Mouse (Mus musculus) small intestine, adult 2 months (tissue): ENCODE measurements around the gene Msl2. TPM values are rescaled to one million over a fixed set of nuclear protein-coding genes. Genes with fewer than 3 reads are reported as not detected.
A peak's percentile ranks its signal among the peaks of the same experiment; 100 is the strongest.

Source experiments
- H3K27ac ChIP-seq: fragments of 200-500 bp; 2 replicates; pipeline ENCODE4 v1.5.1; 2012; ENCODE audit warnings: low read depth, low read length, control low read depth, inconsistent platforms; ENCODE audit not compliant: insufficient read depth
- H3K27me3 ChIP-seq: fragments of 200-500 bp; 2 replicates; pipeline ENCODE4 v1.6.1; 2012; ENCODE audit warnings: mild to moderate bottlenecking, moderate library complexity, low read length, inconsistent platforms; ENCODE audit not compliant: control insufficient read depth, insufficient read depth
- H3K36me3 ChIP-seq: fragments of 200-500 bp; 2 replicates; pipeline ENCODE4 v1.6.1; 2012; ENCODE audit warnings: mild to moderate bottlenecking, low read length, control low read depth, inconsistent platforms; ENCODE audit not compliant: control insufficient read depth, insufficient read depth
- H3K4me1 ChIP-seq: fragments of 200-500 bp; 2 replicates; pipeline ENCODE4 v1.6.1; 2012; ENCODE audit warnings: low read length, inconsistent platforms, mixed read lengths; ENCODE audit not compliant: control insufficient read depth, insufficient read depth, insufficient read length
- H3K4me3 ChIP-seq: fragments of 200-500 bp; 2 replicates; pipeline ENCODE4 v1.5.1; 2012; ENCODE audit warnings: low read depth, mild to moderate bottlenecking, control low read depth, inconsistent platforms, low read length, moderate library complexity
- CTCF ChIP-seq: fragments of 200-500 bp; IDR thresholded peaks from 2 replicates; pipeline ENCODE4 v1.5.1; 2012; ENCODE audit warnings: low read depth, mild to moderate bottlenecking, control low read depth, inconsistent platforms, low read length, moderate library complexity, mixed read lengths; ENCODE audit not compliant: insufficient replicate concordance, insufficient read length; ENCODE audit errors: extremely low read depth
- POLR2A ChIP-seq: fragments of 200-500 bp; IDR thresholded peaks from 2 replicates; pipeline ENCODE4 v1.6.1; 2012; ENCODE audit warnings: low read depth, mild to moderate bottlenecking, control low read depth, inconsistent platforms, low read length, moderate library complexity
- WGBS: fragments of 180-500 bp; shearing (Covaris S2); methylation state at CpG from one replicate; pipeline ENCODE4 v1.1.7; 2018; 5-methylcytosine and 5-hydroxymethylcytosine counted together
- polyA plus RNA-seq: library from polyadenylated mRNA; depleted of rRNA; stranded (reverse); fragments of >200 nt; gene quantifications from 2 replicates; pipeline ENCODE4 v1.2.3, GENCODE M21; 2012

The Msl2 gene
- polyA plus RNA-seq, 1 experiment = 24.4 TPM

DNA sequence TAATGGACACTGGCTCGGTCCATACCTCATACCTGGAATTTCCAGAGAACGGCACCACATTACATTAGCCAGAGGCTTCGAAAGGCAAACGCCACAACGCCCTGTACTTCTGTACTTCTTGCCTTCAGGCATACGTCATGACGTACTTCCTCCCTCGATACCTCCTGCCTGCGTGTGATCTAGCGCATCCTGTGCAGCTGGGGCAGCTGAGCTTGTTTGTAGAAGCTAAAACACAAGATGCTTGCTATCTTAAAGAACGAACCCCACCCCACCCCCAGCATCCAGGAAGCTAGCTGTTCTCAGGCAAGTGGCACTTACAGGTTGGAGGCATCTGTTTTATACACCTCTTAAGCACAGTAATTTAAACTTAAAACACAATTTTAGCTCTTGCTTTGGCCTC is 12.9 kb upstream of the Msl2 start:
- no peak for TF ChIP-seq CTCF
- no peak overlapping the region for H3K27ac ChIP-seq
- 74% methylated on average over 11 of the region's 11 CpGs for WGBS

DNA sequence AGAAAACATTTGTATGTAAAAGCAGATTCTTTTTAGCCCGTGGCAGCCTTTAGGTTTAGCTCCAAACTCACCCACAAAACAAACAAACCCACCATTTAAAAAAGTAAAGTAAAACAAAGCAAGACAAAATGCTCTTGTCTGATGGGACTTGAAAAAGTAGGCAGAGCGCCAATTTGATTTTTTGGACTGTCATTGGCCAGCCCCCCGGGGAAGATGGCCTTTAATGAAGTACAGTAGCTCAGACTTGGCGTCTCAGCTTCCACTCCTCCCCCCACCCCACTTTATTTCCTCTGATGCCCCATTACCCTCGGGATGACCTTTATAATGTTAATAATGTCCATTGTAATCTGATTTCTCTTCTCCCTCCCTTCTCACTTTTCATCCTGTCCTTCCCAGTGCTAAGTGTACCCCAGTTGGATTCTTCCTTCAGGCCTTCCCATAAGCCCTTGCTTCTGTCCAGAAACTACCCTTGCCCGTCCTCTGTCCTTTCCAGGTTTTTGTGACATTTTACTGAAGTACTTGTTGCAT is 11.6 kb upstream of the Msl2 start:
- Histone ChIP-seq H3K27ac (no peak overlapping the region), H3K36me3 (no peaks in the 10 kb centered on the region), H3K4me3 (no peak overlapping the region), H3K4me1 (no peaks in the 10 kb centered on the region), H3K27me3 (no peaks in the 10 kb centered on the region)
- TF ChIP-seq POLR2A (no peak), CTCF (no peak)
- 82% methylated on average over 6 of the region's 6 CpGs for WGBS

More for the DNA sequence above, 12.9 kb upstream of the Msl2 start:
- H3K4me1 ChIP-seq = no peaks in the 10 kb centered on the region
- no peaks in the 10 kb centered on the region for H3K27me3 ChIP-seq
- H3K36me3 ChIP-seq = no peaks in the 10 kb centered on the region
- H3K4me3 ChIP-seq = no peak overlapping the region

DNA sequence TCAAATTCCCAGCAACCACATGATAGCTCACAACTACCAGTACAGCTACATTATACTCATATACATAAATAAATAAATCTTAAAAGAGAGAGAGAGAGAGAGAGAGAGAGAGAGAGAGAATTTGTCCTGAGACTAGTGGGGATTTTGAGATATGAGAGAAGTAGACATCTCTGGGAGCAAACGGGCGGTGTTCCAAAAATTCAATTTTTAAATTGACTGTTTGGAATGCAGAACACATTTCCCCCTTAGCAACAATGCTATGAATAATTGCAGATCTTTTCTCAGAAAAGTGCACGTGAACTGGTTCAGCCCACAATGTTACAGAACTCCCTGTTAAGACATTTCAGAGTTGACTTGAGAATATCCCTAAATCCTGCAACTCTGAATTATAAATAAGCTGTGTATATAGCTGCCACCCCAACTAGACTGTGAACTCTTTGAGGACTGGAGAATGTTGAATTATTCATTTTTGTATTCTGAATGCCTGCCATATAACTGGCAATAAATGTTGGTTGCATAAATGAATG is 8.8 kb upstream of the Msl2 start:
- H3K4me1 ChIP-seq = no peaks in the 10 kb centered on the region
- H3K4me3 ChIP-seq = no peak overlapping the region
- 92% methylated on average over 3 of the region's 3 CpGs for WGBS
- TF ChIP-seq CTCF (no peak), POLR2A (no peak)
- H3K36me3 ChIP-seq = no peaks in the 10 kb centered on the region
- no peaks in the 10 kb centered on the region for H3K27me3 ChIP-seq
- H3K27ac ChIP-seq = no peak overlapping the region

DNA sequence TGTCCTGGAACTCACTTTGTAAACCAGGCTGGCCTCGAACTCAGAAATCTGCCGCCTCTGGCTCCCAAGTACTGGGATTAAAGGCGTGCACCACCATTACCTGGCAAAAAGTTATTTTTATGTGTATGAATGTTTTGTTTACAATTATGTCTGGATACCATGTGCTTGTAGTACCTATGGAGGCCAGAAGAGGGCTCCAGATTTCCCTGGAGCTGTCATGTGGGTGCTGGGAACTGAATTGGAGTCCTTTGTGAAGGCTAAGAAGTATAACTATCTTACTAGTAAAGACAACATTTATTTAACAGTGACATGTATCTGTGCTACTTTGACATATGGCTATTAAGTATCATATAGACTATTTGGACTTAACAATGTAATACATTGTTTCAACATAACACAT is 4.1 kb upstream of the Msl2 start:
- no peak overlapping the region for H3K27ac ChIP-seq
- WGBS = over 99% methylated on average over 3 of the region's 3 CpGs

DNA sequence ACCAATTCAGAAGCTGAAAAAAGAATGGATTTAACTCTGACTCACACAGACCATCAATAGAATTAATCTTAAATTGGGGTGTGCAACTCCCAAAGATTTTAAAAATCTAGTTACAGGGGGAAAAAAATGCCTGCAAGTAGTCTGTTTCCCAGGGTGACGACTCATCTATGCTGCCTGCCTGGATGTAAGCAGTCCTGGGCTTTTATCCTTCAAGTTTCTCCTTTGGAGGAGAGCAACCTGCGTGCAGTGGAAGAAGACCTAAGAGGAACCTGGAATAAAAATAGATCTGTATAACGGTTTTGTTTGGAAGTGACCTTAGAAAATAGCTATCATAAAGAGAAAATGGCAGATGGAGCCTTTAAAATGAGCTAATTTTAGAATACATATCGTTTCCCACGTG is 1.4 kb upstream of the Msl2 start:
- WGBS = 41% methylated on average over 5 of the region's 5 CpGs
- Histone ChIP-seq H3K36me3 (no peaks in the 10 kb centered on the region), H3K27ac (no peak overlapping the region), H3K27me3 (no peaks in the 10 kb centered on the region), H3K4me3 (no peak overlapping the region), H3K4me1 (no peaks in the 10 kb centered on the region)
- no peak for TF ChIP-seq CTCF
- TF ChIP-seq POLR2A = no peak

More for the DNA sequence above, 4.1 kb upstream of the Msl2 start:
- Histone ChIP-seq H3K4me1 (no peaks in the 10 kb centered on the region), H3K4me3 (no peak overlapping the region), H3K27me3 (no peaks in the 10 kb centered on the region), H3K36me3 (no peaks in the 10 kb centered on the region)
- TF ChIP-seq POLR2A = no peak
- TF ChIP-seq CTCF = no peak

DNA sequence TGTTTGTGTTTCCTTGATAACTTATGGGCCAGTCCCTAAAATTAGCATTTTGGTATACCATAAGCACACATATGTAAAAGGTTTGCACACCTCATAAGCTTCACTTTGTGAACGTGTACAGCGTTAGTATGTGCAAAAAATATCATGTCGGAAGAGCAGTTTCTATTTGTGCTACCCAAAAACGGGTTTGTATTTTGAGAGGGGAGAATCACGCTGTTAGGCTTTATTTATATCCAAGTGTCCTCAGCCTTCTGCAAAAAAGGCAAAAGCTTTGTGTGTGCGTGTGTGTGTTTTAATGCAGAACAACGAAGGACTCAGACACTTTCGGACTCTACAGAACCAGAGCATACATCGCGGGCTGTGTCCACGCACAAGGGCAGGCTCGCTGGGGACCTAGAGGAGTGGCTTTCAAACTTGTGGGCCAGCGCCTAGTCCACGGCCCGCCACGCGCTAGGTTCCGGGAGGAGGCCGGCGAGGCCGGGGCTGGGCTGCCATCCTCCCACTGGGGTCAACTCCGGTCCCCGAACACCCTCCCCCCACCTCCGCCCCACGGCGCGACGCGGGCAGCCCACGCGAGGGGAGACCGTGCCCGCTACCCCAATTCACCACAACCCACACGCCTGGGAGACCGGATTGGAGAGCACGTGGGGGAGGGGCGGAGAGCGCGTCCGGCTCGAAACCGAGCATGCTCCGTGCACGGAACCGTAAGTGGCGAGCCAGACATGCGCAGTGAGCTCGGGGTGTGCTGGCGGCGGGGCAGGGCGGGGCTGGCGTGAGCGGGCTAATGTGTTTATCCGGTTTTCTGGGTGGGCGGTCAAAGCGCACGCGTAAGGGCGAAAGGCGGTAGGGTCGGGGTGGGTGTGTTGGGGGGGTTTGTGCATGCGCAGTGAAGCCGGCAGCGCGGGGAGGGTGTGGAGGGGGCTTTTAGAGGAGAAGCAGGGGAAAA is 587 bp upstream of the Msl2 start:
- peak overlapping the region; percentile 92 for H3K4me3 ChIP-seq
- TF ChIP-seq POLR2A (peak; percentile 65), CTCF (no peak)
- no peaks in the 10 kb centered on the region for H3K36me3 ChIP-seq
- H3K4me1 ChIP-seq = peaks cover 1% of the 10 kb centered on the region; the same call in 1 of the 2 replicates
- 1% methylated on average over 65 of the region's 65 CpGs for WGBS
- H3K27ac ChIP-seq = peak overlapping the region; percentile 77
- H3K27me3 ChIP-seq = no peaks in the 10 kb centered on the region
